Mouse (Mus musculus): ENCODE measurements around the gene Olfr746. TPM values are rescaled to one million over a fixed set of nuclear protein-coding genes. Genes with fewer than 3 reads are reported as not detected.

The Olfr746 gene
- not detected in 2 replicates for polyA plus RNA-seq (2012; rRNA removed)

DNA sequence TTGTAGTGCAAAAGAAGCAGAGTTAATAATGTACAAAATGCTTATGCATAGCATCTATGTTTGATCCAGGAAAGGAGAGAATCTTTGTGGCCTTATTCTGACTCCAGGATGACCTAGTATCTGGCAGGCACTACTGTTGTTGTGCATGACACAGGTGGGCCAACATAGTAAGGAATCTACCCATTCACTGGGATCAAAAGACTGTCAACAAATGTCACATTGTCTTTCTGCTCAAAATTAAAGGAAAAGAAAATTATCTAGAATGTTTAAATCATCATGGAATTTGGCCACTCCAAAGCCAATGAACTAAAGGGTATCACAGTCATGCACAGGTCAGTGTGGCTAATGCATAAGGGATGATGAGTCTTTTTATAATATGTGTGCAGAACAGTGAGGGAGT is at the start of gene Olfr746:
Olfr746 (plus strand) TSS at position 301 of the 400 bp plus-strand sequence.

DNA sequence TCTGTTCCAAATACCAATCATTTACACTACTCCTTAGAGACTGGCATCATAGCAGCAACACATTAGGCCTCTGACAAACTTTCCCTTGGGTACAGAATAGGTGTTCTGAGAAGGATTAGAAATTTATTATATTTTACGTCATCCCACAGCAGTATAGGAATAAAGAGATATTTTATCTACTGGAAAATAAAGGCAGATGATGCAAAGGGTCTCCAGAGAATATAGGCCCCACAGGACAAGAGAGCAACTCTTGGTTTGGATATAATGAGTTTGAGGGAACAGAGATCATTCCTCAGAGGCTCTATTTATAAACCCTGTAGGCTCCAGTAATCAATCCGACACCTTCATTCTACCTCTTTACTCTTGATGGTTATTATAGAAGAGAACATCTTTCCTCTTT is 32.3 kb upstream of the Olfr746 start, which contains the start of gene Olfr744:
Olfr744 (plus strand) TSS at position 301 of the 400 bp plus-strand sequence.

DNA sequence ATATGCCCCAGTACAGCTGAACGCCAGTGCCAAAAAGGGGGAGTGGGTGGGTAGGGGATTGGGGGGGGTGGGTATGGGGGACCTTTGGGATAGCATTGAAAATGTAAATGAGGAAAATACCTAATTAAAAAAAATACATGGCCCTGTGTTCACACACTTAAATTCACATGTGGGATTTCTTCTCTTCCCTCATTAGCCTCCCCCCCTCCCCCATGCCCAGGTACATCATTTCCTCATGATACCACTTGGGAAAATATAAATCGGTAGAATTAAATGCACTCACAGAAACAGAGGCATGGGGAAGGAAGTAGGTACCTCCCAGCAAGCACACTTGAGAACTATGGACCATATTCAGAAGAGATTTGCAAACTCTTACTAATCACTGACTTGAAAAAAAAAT is 7.8 kb upstream of the Olfr746 start, which contains the start of gene Olfr745:
Olfr745 (plus strand) TSS at position 301 of the 400 bp plus-strand sequence.

DNA sequence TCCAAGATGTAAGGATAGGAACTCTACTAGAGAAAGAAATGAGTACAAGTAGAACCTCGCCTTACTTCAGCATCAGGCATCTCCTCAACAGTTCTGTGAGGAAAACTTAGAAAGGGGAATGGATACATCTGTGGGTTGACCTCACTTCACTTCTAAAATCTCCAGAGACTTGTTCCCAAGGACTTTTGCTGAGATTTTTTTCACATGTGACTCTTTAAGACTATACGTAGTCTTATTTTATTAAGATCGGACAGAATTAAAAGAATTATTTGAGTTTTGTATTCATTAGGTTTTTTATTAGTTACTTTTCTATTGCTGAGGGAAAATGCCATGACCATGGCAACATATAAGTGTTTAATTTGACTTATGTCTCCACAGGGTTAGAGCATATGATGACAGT is 46.2 kb downstream of the Olfr746 start, which contains the start of gene Olfr747:
Olfr747 (minus strand) TSS at position 101 of the 400 bp plus-strand sequence.

Other genes starting within 250 kb of the Olfr746 start
- not detected in 2 replicates for gene Olfr738, start 239.5 kb upstream of the Olfr746 start, polyA plus RNA-seq (2012; rRNA removed)
- not detected in 2 replicates for gene Olfr739, start 228.5 kb upstream of the Olfr746 start, polyA plus RNA-seq (2012; rRNA removed)
- not detected in 2 replicates for gene Olfr740, start 201.5 kb upstream of the Olfr746 start, polyA plus RNA-seq (2012; rRNA removed)
- not detected in 2 replicates for gene Olfr741, start 174.3 kb upstream of the Olfr746 start, polyA plus RNA-seq (2012; rRNA removed)
- not detected in 2 replicates for gene Olfr742, start 143.5 kb upstream of the Olfr746 start, polyA plus RNA-seq (2012; rRNA removed)
- gene Olfr743, start 125.2 kb upstream of the Olfr746 start, polyA plus RNA-seq (2012; rRNA removed): not detected in 2 replicates
- gene Olfr744, start 32.2 kb upstream of the Olfr746 start, polyA plus RNA-seq (2012; rRNA removed): not detected in 2 replicates
- gene Olfr745, start 7.7 kb upstream of the Olfr746 start, polyA plus RNA-seq (2012; rRNA removed): not detected in 2 replicates
- not detected in 2 replicates for gene Olfr747, start 46.1 kb downstream of the Olfr746 start, polyA plus RNA-seq (2012; rRNA removed)
- gene Olfr748, start 60.3 kb downstream of the Olfr746 start, polyA plus RNA-seq (2012; rRNA removed): not detected in 2 replicates
- not detected in 2 replicates for gene Olfr749, start 98.0 kb downstream of the Olfr746 start, polyA plus RNA-seq (2012; rRNA removed)
- 15.8 and 17.7 TPM in 2 replicates for gene Ttc5, start 138.4 kb downstream of the Olfr746 start, polyA plus RNA-seq (2012; rRNA removed)
- gene Ccnb1ip1, start 160.6 kb downstream of the Olfr746 start, polyA plus RNA-seq (2012; rRNA removed): not detected in 2 replicates
- 26.4 and 32.7 TPM in 2 replicates for gene Parp2, start 160.8 kb downstream of the Olfr746 start, polyA plus RNA-seq (2012; rRNA removed)
- gene Tep1, start 223.5 kb downstream of the Olfr746 start, polyA plus RNA-seq (2012; rRNA removed): 5.7 and 6.0 TPM in 2 replicates